Mouse (Mus musculus) layer of hippocampus, postnatal 10 days (tissue): ENCODE measurements at regions not wholly inside any gene's neighbourhood (a gene's known extent, or its start where the extent isn't known, plus 50 kb on each side); places are given as distances from the start of the nearest gene placed in this dataset.

ENCODE experiments used
- DNase-seq, 2 experiments: peaks; one replicate each; pipeline ENCODE4 v3.0.0; 2021; ENCODE audit warnings: low spot score in 2 of 2

DNA sequence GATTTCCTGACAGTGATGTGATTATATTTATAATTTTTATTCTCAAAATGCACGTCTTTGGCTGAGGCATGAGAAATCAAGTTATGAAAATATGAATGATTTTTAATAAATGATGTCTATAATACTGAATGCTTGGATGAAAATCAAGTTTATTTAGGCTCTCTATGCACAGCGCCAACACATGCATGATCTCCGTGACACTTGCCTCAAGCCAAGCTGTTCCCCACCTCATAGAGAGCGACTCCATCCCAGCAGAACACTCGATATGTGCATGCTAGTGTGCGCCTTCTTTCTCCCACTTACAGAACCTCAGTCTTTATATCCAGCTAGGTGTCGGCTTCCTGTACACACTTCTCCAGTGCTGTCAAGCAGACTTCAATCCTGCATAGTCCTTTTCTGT lies 139.8 kb upstream of the Gm9833 start:
- DNase-seq, result no peak

DNA sequence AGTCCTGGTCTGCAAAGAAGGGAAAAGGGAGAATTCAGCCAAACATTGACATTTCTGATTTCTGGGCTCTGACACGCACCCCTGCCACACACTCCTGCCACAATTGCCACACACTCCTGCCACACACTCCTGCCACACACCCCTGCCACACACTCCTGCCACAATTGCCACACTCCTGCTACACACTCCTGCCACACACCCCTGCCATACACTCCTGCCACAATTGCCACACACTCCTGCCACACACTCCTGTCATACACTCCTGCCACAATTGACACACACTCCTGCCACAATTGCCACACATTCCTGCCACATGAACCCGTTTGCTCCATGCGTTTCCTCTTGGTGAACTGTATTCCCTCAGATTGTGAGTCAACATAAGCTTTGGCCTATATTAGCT lies 130.0 kb upstream of the Gm9833 start:
- DNase-seq, result no peak

DNA sequence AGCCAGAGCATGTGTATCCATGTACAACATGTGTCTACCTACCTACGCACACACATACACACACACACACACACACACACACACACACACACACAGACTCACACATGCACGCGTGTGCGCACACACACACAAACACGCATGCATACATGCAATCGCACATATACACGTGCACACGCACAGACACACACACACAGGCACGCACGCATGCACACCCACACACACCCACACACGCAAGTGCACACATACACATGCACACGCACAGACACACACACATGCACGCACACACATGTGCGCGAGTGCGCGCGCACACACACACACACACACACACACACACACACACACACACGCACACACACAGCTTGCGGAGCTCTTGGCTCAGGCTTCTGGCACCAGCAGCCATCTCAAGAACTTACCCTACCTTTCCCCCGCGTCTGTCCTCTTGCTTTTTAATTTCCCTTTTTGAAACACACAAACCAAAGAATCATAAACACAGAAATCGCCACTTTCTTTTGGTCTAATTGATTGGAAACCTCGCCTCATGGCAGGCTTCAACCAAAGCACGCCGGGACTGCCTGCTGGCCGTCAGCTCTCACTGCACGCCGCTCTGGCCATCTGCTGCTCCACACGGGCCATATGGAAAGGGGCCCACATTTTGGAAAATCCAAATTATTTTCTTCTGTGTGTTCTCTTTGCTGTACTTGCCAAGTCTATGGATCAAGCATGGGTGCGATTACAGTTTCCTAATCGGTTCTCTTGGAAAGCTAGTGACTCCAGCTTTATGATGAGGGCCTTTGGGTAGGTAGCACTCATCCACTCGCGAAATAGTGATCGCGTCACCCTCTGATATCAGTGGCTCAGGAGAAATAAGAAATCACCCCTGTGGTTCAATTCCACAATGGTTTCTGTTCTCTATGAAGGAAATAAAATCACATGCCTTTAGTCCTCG lies 127.9 kb upstream of the Gm9833 start:
- DNase-seq, result peak; percentile 21 to 44

DNA sequence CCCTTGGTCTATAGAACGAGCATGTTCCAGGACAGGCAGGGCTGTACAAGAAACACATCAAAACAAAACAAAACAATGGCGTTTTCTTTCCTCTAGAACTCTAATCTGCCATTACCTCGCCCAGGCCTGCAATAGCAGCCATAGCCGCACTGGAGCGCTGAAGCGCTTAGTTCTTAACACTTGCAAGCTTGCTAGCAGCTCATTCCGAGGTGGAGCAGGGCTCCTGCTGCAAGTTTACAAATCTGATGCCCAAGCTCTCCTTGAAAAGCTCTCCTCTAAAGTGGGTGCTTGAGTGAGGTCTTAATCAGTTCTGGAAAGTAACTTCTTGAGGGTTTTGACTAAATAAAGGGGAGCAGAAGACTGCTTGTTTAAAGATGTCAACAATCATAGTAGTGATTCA lies 127.2 kb upstream of the Gm9833 start:
- DNase-seq, result peak; percentile 62 to 67
